Mouse (Mus musculus): ENCODE measurements around the gene Chka. TPM values are rescaled to one million over a fixed set of nuclear protein-coding genes. Genes with fewer than 3 reads are reported as not detected.

Chka gene
- polyA plus RNA-seq, 1 experiment from 2014 or later: 24.1 TPM

DNA sequence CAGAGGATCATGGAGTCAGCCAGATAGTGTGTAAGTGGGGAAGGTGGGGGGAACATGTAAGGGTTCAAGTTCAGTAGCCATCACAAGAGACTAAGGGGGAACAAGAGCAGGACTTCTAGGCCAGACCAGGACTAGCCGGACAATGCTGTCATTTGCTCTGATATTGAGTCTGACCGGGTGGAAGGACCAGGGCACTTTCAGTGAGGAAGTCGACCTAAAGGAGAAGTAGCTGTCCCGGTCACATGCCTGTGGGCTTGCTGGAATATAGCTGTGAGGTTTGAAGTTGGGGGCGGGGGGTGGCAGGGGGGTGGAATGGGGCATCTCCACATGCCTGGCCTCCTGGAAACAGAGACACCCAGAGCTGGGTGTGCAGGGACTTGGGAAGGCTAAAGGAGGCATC is 63.0 kb downstream of the Chka start:
- Histone ChIP-seq H3K36me3 (ENCODE audit: control insufficient read depth, insufficient read depth) (peaks cover 13% of the 10 kb centered on the region), H3K4me3 (ENCODE audit: low read length) (no peak overlapping the region), H3K4me2 (ENCODE audit: low read depth, low read length) (no peak overlapping the region), H3K27ac (ENCODE audit: low read length) (no peak overlapping the region), H3K9me3 (replicated peaks; ENCODE audit: control insufficient read depth, low read length) (no peaks in the 10 kb centered on the region), H3K4me1 (ENCODE audit: control insufficient read depth, insufficient read depth, low read length) (peaks cover 14% of the 10 kb centered on the region), H3K9ac (ENCODE audit: low read length) (no peak overlapping the region), H3K27me3 (ENCODE audit: control insufficient read depth, insufficient read depth, low read length) (no peaks in the 10 kb centered on the region)
- no peak for ATAC-seq (replicated peaks; ENCODE audit: extremely low read depth, insufficient read depth, low FRiP score)
- WGBS: 83% methylated on average over 5 of the region's 5 CpGs

GRCm38 (mm10) chr19:3916727-3917126 is 65.2 kb downstream of the Chka start:
- Histone ChIP-seq H3K4me3 (ENCODE audit: low read length) (no peak overlapping the region), H3K27me3 (ENCODE audit: control insufficient read depth, insufficient read depth, low read length) (no peaks in the 10 kb centered on the region), H3K27ac (ENCODE audit: low read length) (no peak overlapping the region), H3K9ac (ENCODE audit: low read length) (no peak overlapping the region), H3K4me2 (ENCODE audit: low read depth, low read length) (no peak overlapping the region), H3K9me3 (replicated peaks; ENCODE audit: control insufficient read depth, low read length) (no peaks in the 10 kb centered on the region), H3K4me1 (ENCODE audit: control insufficient read depth, insufficient read depth, low read length) (peaks cover 11% of the 10 kb centered on the region), H3K36me3 (ENCODE audit: control insufficient read depth, insufficient read depth) (no peaks in the 10 kb centered on the region)
- 72% methylated on average over 11 of the region's 11 CpGs for WGBS
- no peak for ATAC-seq (replicated peaks; ENCODE audit: extremely low read depth, insufficient read depth, low FRiP score)

- Histone ChIP-seq H3K4me3 (ENCODE audit: low read length) (no peak overlapping the region), H3K27me3 (ENCODE audit: control insufficient read depth, insufficient read depth, low read length) (no peaks in the 10 kb centered on the region), H3K36me3 (ENCODE audit: control insufficient read depth, insufficient read depth) (no peaks in the 10 kb centered on the region), H3K9me3 (replicated peaks; ENCODE audit: control insufficient read depth, low read length) (no peaks in the 10 kb centered on the region), H3K27ac (ENCODE audit: low read length) (no peak overlapping the region), H3K9ac (ENCODE audit: low read length) (no peak overlapping the region), H3K4me1 (ENCODE audit: control insufficient read depth, insufficient read depth, low read length) (peaks cover 6% of the 10 kb centered on the region; the same call in 1 of the 2 replicates), H3K4me2 (ENCODE audit: low read depth, low read length) (no peak overlapping the region)
- ATAC-seq (replicated peaks; ENCODE audit: extremely low read depth, insufficient read depth, low FRiP score): no peak
These were observed 68.4 kb downstream of the Chka start for GRCm38 (mm10) chr19:3919928-3920327.

DNA sequence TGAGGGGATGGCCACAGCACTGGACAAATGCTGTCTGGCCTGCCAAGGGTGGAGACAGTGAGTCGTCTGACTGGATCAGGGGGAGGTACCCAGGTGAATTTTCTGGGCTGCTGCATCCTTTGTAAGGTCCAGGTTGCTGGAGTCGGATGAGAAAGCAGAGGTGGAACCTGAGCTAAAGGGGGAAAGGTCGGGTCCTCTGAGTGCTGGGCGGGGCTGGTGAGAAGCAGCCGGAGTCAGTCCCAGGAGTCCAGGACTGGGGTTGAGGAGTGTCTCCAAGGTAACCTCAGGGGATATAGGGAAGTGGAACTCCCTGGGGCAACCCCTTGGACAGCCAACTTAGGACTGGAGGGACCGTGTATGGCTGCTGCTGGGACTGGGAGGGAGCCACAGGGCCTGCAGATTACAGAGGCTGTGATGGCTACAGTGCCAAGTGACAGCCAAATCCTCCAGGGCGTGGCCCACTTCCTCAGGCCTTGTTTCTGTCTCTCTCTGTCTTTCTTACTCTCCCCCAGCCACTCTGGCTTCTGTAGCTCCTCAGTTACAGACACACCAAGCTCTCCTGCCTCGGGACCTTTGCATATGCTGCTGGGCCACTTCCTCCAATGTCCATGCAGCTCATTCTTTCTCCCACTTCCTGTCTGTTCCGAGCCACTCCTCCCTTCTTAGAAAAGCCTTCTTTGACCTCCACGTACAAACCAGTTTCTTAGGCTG is 71.2 kb downstream of the Chka start:
- WGBS: 57% methylated on average over 10 of the region's 10 CpGs

GRCm38 (mm10) chr19:3923586-3923985 is 72.0 kb downstream of the Chka start:
- Histone ChIP-seq H3K9ac (ENCODE audit: low read length) (no peak overlapping the region), H3K27me3 (ENCODE audit: control insufficient read depth, insufficient read depth, low read length) (no peaks in the 10 kb centered on the region), H3K4me1 (ENCODE audit: control insufficient read depth, insufficient read depth, low read length) (peaks cover 6% of the 10 kb centered on the region; the same call in 1 of the 2 replicates), H3K27ac (ENCODE audit: low read length) (peak overlapping the region; percentile 49), H3K36me3 (ENCODE audit: control insufficient read depth, insufficient read depth) (no peaks in the 10 kb centered on the region), H3K4me3 (ENCODE audit: low read length) (no peak overlapping the region), H3K9me3 (replicated peaks; ENCODE audit: control insufficient read depth, low read length) (no peaks in the 10 kb centered on the region), H3K4me2 (ENCODE audit: low read depth, low read length) (no peak overlapping the region)
- ATAC-seq (replicated peaks; ENCODE audit: extremely low read depth, insufficient read depth, low FRiP score): no peak
- 51% methylated on average over 13 of the region's 13 CpGs for WGBS

More for the DNA sequence above, 71.2 kb downstream of the Chka start:
- H3K4me1 ChIP-seq (ENCODE audit: control insufficient read depth, insufficient read depth, low read length): peaks cover 6% of the 10 kb centered on the region; the same call in 1 of the 2 replicates
- no peak overlapping the region for H3K4me3 ChIP-seq (ENCODE audit: low read length)
- H3K27me3 ChIP-seq (ENCODE audit: control insufficient read depth, insufficient read depth, low read length): no peaks in the 10 kb centered on the region
- H3K36me3 ChIP-seq (ENCODE audit: control insufficient read depth, insufficient read depth): no peaks in the 10 kb centered on the region
- ATAC-seq (replicated peaks; ENCODE audit: extremely low read depth, insufficient read depth, low FRiP score): no peak
- H3K9me3 ChIP-seq (replicated peaks; ENCODE audit: control insufficient read depth, low read length): no peaks in the 10 kb centered on the region
- H3K9ac ChIP-seq (ENCODE audit: low read length): no peak overlapping the region
- peak overlapping the region; percentile 49; the same call in 1 of the 2 replicates for H3K27ac ChIP-seq (ENCODE audit: low read length)
- H3K4me2 ChIP-seq (ENCODE audit: low read depth, low read length): no peak overlapping the region

- H3K9me3 ChIP-seq (replicated peaks; ENCODE audit: control insufficient read depth, low read length): no peaks in the 10 kb centered on the region
- peak overlapping the region; percentile 25; the same call in 1 of the 2 replicates for H3K27ac ChIP-seq (ENCODE audit: low read length)
- no peak overlapping the region for H3K4me2 ChIP-seq (ENCODE audit: low read depth, low read length)
- WGBS: 63% methylated on average over 8 of the region's 8 CpGs
- H3K4me3 ChIP-seq (ENCODE audit: low read length): no peak overlapping the region
- H3K4me1 ChIP-seq (ENCODE audit: control insufficient read depth, insufficient read depth, low read length): peaks cover 11% of the 10 kb centered on the region; the same call in 1 of the 2 replicates
- H3K27me3 ChIP-seq (ENCODE audit: control insufficient read depth, insufficient read depth, low read length): no peaks in the 10 kb centered on the region
- no peak overlapping the region for H3K9ac ChIP-seq (ENCODE audit: low read length)
- ATAC-seq (replicated peaks; ENCODE audit: extremely low read depth, insufficient read depth, low FRiP score): no peak
- no peaks in the 10 kb centered on the region for H3K36me3 ChIP-seq (ENCODE audit: control insufficient read depth, insufficient read depth)
These were observed 72.6 kb downstream of the Chka start for GRCm38 (mm10) chr19:3924190-3924589.

GRCm38 (mm10) chr19:3924868-3925267 is 73.3 kb downstream of the Chka start:
- Histone ChIP-seq H3K4me2 (ENCODE audit: low read depth, low read length) (no peak overlapping the region), H3K9ac (ENCODE audit: low read length) (no peak overlapping the region), H3K9me3 (replicated peaks; ENCODE audit: control insufficient read depth, low read length) (no peaks in the 10 kb centered on the region), H3K4me3 (ENCODE audit: low read length) (no peak overlapping the region), H3K27me3 (ENCODE audit: control insufficient read depth, insufficient read depth, low read length) (no peaks in the 10 kb centered on the region), H3K36me3 (ENCODE audit: control insufficient read depth, insufficient read depth) (no peaks in the 10 kb centered on the region), H3K27ac (ENCODE audit: low read length) (no peak overlapping the region), H3K4me1 (ENCODE audit: control insufficient read depth, insufficient read depth, low read length) (peaks cover 17% of the 10 kb centered on the region)
- no peak for ATAC-seq (replicated peaks; ENCODE audit: extremely low read depth, insufficient read depth, low FRiP score)
- 90% methylated on average over 7 of the region's 7 CpGs for WGBS

- no peaks in the 10 kb centered on the region for H3K27me3 ChIP-seq (ENCODE audit: control insufficient read depth, insufficient read depth, low read length)
- H3K9me3 ChIP-seq (replicated peaks; ENCODE audit: control insufficient read depth, low read length): no peaks in the 10 kb centered on the region
- no peak overlapping the region for H3K9ac ChIP-seq (ENCODE audit: low read length)
- H3K4me2 ChIP-seq (ENCODE audit: low read depth, low read length): no peak overlapping the region
- H3K4me3 ChIP-seq (ENCODE audit: low read length): no peak overlapping the region
- 82% methylated on average over 6 of the region's 6 CpGs for WGBS
- peaks cover 26% of the 10 kb centered on the region for H3K4me1 ChIP-seq (ENCODE audit: control insufficient read depth, insufficient read depth, low read length)
- H3K27ac ChIP-seq (ENCODE audit: low read length): no peak overlapping the region
- ATAC-seq (replicated peaks; ENCODE audit: extremely low read depth, insufficient read depth, low FRiP score): no peak
- no peaks in the 10 kb centered on the region for H3K36me3 ChIP-seq (ENCODE audit: control insufficient read depth, insufficient read depth)
These were observed 74.3 kb downstream of the Chka start for GRCm38 (mm10) chr19:3925859-3926258.

DNA sequence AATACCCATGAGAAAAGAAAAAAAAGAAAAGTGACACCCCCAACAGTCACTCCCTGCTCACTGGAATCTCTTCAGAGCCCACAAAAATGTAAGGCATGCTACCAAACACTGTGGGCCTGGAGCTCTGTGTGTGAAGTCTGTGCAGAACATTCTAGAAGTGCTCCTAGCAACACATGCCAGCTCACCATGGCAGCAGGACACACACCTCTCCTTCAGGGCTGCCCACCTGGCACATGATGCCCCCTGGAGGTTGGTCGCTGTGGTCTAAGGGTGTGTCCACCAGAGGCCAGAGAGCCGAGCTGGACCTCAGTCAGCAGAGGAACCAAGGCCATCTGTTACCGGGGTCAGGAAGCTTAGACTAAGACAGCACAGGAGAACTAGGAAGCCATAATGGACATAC is 74.7 kb downstream of the Chka start:
- ATAC-seq (replicated peaks; ENCODE audit: extremely low read depth, insufficient read depth, low FRiP score): no peak
- Histone ChIP-seq H3K4me2 (ENCODE audit: low read depth, low read length) (no peak overlapping the region), H3K9ac (ENCODE audit: low read length) (no peak overlapping the region), H3K9me3 (replicated peaks; ENCODE audit: control insufficient read depth, low read length) (no peaks in the 10 kb centered on the region), H3K4me3 (ENCODE audit: low read length) (no peak overlapping the region), H3K36me3 (ENCODE audit: control insufficient read depth, insufficient read depth) (no peaks in the 10 kb centered on the region), H3K27me3 (ENCODE audit: control insufficient read depth, insufficient read depth, low read length) (no peaks in the 10 kb centered on the region), H3K4me1 (ENCODE audit: control insufficient read depth, insufficient read depth, low read length) (peaks cover 27% of the 10 kb centered on the region), H3K27ac (ENCODE audit: low read length) (no peak overlapping the region)
- 57% methylated on average over 3 of the region's 3 CpGs for WGBS
